Comparison of ENCODE assay signal across 28 mouse cellular contexts in the genomic region with DNA sequence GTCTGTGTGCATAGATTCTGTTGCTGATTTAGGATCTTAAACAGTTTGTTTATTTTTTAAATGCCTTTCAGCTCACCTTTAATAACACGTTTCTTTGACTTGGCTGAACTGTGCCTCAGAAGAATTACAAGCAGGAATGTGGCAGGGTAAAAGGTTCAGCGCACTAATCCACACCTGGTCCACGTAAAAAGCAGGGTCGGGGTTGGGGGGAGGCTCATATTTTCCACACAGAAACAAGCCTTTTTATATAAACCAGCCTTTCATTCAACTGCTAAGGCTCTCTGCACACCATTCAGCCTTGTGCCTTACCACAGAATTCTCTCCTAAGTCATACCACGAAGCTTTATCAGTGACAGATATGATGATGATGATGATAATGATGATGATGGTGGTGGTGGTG.
A peak's percentile ranks its signal among the peaks of the same experiment; 100 is the strongest.
DNase-seq lines count a peak whose midpoint lies in the region; ATAC-seq and TF ChIP-seq lines count a peak whose summit lies in the region.
"Had no signal": no experiment of that assay in that cellular context is flagged by ENCODE, and none has a peak within 500 bp of the region (broad histone marks: within the 10 kb centered on the region; RNA-seq: fewer than 3 reads in every experiment).

No protein-coding gene starts in this region.

- no peak overlapping the region for H3K9ac ChIP-seq in limb, embryonic 11.5 days (ENCODE audit: low read length)
- peak overlapping the region; percentile 47; the same call in 1 of the 2 replicates for H3K9ac ChIP-seq in CH12.LX (ENCODE audit: insufficient read depth, low read depth)
- H3K9ac ChIP-seq in limb, embryonic 12.5 days (replicated peaks) = no peak overlapping the region
- H3K9ac ChIP-seq: embryonic facial prominence, embryonic 12.5 days; embryonic facial prominence, embryonic 15.5 days; forebrain, postnatal 0 days; heart, embryonic 13.5 days; hindbrain, embryonic 14.5 days had no signal

- H3K4me3 ChIP-seq in limb, embryonic 11.5 days (ENCODE audit: low read depth, low read length) = no peak overlapping the region
- no peak overlapping the region for H3K4me3 ChIP-seq in limb, embryonic 10.5 days
- H3K4me3 ChIP-seq in CH12.LX (replicated peaks in 1 of 3; ENCODE audit: low read depth in 2 of 3, low read length in 2 of 3, poor library complexity in 1 of 3) = peak overlapping the region in 1 of 3 experiments; percentile 55
- H3K4me3 ChIP-seq in limb, embryonic 12.5 days (replicated peaks) = no peak overlapping the region
- H3K4me3 ChIP-seq: embryonic facial prominence, embryonic 12.5 days; embryonic facial prominence, embryonic 15.5 days; heart, adult 2 months; heart, embryonic 10.5 days; heart, embryonic 13.5 days had no signal

- no peak for TF ChIP-seq POLR2A in CH12.LX (IDR thresholded peaks at IDR 0.05; ENCODE audit: low read depth, low read length)

- WGBS in limb, embryonic 11.5 days = 27% methylated on average over 5 of the region's 5 CpGs
- 53% methylated on average over 5 of the region's 5 CpGs for WGBS in limb, embryonic 10.5 days
- WGBS in limb, embryonic 12.5 days = 17% methylated on average over 5 of the region's 5 CpGs

- dilution Hi-C loops in CH12.LX (cut with MboI; ENCODE audit: extremely low pct_ligation_motif_present, extremely low pct_unique_long_range_greater_than_20kb, low sequenced_read_pairs) = no loop called here

- no peaks in the 10 kb centered on the region for H3K36me3 ChIP-seq in limb, embryonic 11.5 days (ENCODE audit: control insufficient read depth, insufficient read depth, low read length)
- H3K36me3 ChIP-seq in limb, embryonic 10.5 days = no peaks in the 10 kb centered on the region
- peaks cover 0 to 4% of the 10 kb centered on the region in 2 experiments for H3K36me3 ChIP-seq in CH12.LX (replicated peaks in 1 of 2; ENCODE audit: control insufficient read depth in 1 of 2, insufficient read depth in 1 of 2, low read length in 1 of 2)
- H3K36me3 ChIP-seq in limb, embryonic 12.5 days = no peaks in the 10 kb centered on the region
- H3K36me3 ChIP-seq: embryonic facial prominence, embryonic 12.5 days; embryonic facial prominence, embryonic 15.5 days; heart, embryonic 10.5 days; heart, embryonic 13.5 days had no signal

- peak; percentile 44 for DNase-seq in limb, embryonic 11.5 days (ENCODE audit: low spot score)
- DNase-seq in limb, embryonic 10.5 days (ENCODE audit: low spot score) = no peak
- no peak for DNase-seq in CH12.LX (ENCODE audit: extremely low read depth)
- DNase-seq in adrenal gland, postnatal 4 days (ENCODE audit: low spot score in 2 of 2) = no peak
- DNase-seq: adrenal gland, adult 8-10 months; adrenal gland, postnatal 25 days; B cell, adult 2 months; cerebellum, adult 11 months; cerebellum, adult 8-10 months; cerebellum, postnatal 10 days; cerebellum, postnatal 36 days; embryo, embryonic 11 days; forebrain, postnatal 0 days; gastrocnemius, postnatal 25 days; heart, adult 2 months; heart, postnatal 14 days; heart, postnatal 4 days had no signal

- TF ChIP-seq RAD21 in CH12.LX (IDR thresholded peaks at IDR 0.05; ENCODE audit: low read depth, low read length) = no peak

- TF ChIP-seq EP300 in CH12.LX (IDR thresholded peaks at IDR 0.05; ENCODE audit: low read length) = no peak

- 0 out of 2 replicates have a peak, but pooled peaks have one; percentile 62 for ATAC-seq in limb, embryonic 11.5 days (ENCODE audit: insufficient number of reproducible peaks, low FRiP score, low TSS enrichment, low read depth)
- ATAC-seq in limb, embryonic 12.5 days (ENCODE audit: insufficient number of reproducible peaks, insufficient read depth, low FRiP score, low TSS enrichment, low read depth) = no peak; the same call in 1 of the 2 replicates
- ATAC-seq in granulocyte monocyte progenitor cell, adult 5-6 weeks (replicated peaks; ENCODE audit: poor library complexity, severe bottlenecking) = no peak
- ATAC-seq: forebrain, embryonic 14.5 days; forebrain, postnatal 0 days; hindbrain, postnatal 0 days; inflammation-experienced regulatory T-cells, adult 6 months; intestine, embryonic 16.5 days had no signal

- no peaks in the 10 kb centered on the region; the same call in none of the 2 replicates for H3K79me2 ChIP-seq in CH12.LX (replicated peaks; ENCODE audit: control insufficient read depth, extremely low read depth, insufficient read depth, poor library complexity, severe bottlenecking)

- no peak overlapping the region for H3K4me2 ChIP-seq in limb, embryonic 11.5 days (ENCODE audit: low read depth, severe bottlenecking)
- peak overlapping the region; percentile 73 for H3K4me2 ChIP-seq in CH12.LX (ENCODE audit: insufficient read depth, low read depth, poor library complexity, severe bottlenecking)
- no peak overlapping the region for H3K4me2 ChIP-seq in limb, embryonic 12.5 days
- H3K4me2 ChIP-seq: embryonic facial prominence, embryonic 12.5 days; embryonic facial prominence, embryonic 15.5 days; heart, embryonic 13.5 days; hindbrain, embryonic 14.5 days had no signal

- no peak overlapping the region for H3K27ac ChIP-seq in limb, embryonic 11.5 days (replicated peaks; ENCODE audit: low read depth, low read length)
- H3K27ac ChIP-seq in limb, embryonic 10.5 days = no peak overlapping the region
- peak overlapping the region; percentile 98 for H3K27ac ChIP-seq in CH12.LX (ENCODE audit: insufficient read depth, low read depth)
- H3K27ac ChIP-seq in limb, embryonic 12.5 days = peak overlapping the region; percentile 53; the same call in 1 of the 2 replicates
- H3K27ac ChIP-seq: embryonic facial prominence, embryonic 12.5 days; embryonic facial prominence, embryonic 15.5 days; heart, adult 2 months; heart, embryonic 13.5 days; hindbrain, embryonic 14.5 days; hindbrain, postnatal 0 days had no signal

- H3K27me3 ChIP-seq in limb, embryonic 11.5 days (ENCODE audit: control insufficient read depth, insufficient read depth, low read length) = no peaks in the 10 kb centered on the region
- H3K27me3 ChIP-seq in limb, embryonic 10.5 days (ENCODE audit: low read depth, poor library complexity, severe bottlenecking) = no peaks in the 10 kb centered on the region
- no peaks in the 10 kb centered on the region for H3K27me3 ChIP-seq in CH12.LX (replicated peaks)
- H3K27me3 ChIP-seq in limb, embryonic 12.5 days = no peaks in the 10 kb centered on the region
- H3K27me3 ChIP-seq: embryonic facial prominence, embryonic 12.5 days; heart, embryonic 13.5 days had no signal

- in situ Hi-C loops in CH12.LX (cut with MboI; ENCODE audit: low pct_ligation_motif_present, low pct_unique_long_range_greater_than_20kb, low sequenced_read_pairs) = loop anchor here (10.0 kb wide), 1 partner anchor 182 kb away; no protein-coding TSS in a partner anchor

- H3K4me1 ChIP-seq in limb, embryonic 11.5 days (ENCODE audit: control insufficient read depth, insufficient read depth, low read length) = peaks cover 26% of the 10 kb centered on the region
- H3K4me1 ChIP-seq in limb, embryonic 10.5 days = peaks cover 68% of the 10 kb centered on the region
- H3K4me1 ChIP-seq in CH12.LX (ENCODE audit: control insufficient read depth in 1 of 2, insufficient read depth in 2 of 2) = peaks cover 37 to 72% of the 10 kb centered on the region in 2 experiments
- peaks cover 75% of the 10 kb centered on the region for H3K4me1 ChIP-seq in limb, embryonic 12.5 days (replicated peaks)

- H3K9me3 ChIP-seq in limb, embryonic 11.5 days (ENCODE audit: control insufficient read depth, low read length) = no peaks in the 10 kb centered on the region
- H3K9me3 ChIP-seq in limb, embryonic 10.5 days (replicated peaks) = no peaks in the 10 kb centered on the region
- H3K9me3 ChIP-seq in CH12.LX (replicated peaks; ENCODE audit: low read length) = no peaks in the 10 kb centered on the region
- no peaks in the 10 kb centered on the region for H3K9me3 ChIP-seq in limb, embryonic 12.5 days
- H3K9me3 ChIP-seq: embryonic facial prominence, embryonic 12.5 days; embryonic facial prominence, embryonic 15.5 days; heart, embryonic 10.5 days; heart, embryonic 13.5 days had no signal

- TF ChIP-seq CTCF in CH12.LX (conservative IDR thresholded peaks at IDR 0.05 in 1 of 2, IDR thresholded peaks at IDR 0.05 in 1 of 2; ENCODE audit: low read depth in 2 of 2, low read length in 2 of 2) = no peak

TF ChIP-seq in CH12.LX, 34 proteins besides CTCF, POLR2A, EP300 and RAD21:
- TF ChIP-seq MXI1 (IDR thresholded peaks at IDR 0.05; ENCODE audit: low read depth, low read length) (no peak), UBTF (IDR thresholded peaks at IDR 0.05; ENCODE audit: low read depth, low read length) (no peak), ZNF384 (IDR thresholded peaks at IDR 0.05; ENCODE audit: low read depth, low read length) (no peak), CHD1 (IDR thresholded peaks at IDR 0.05; ENCODE audit: low read depth, low read length) (no peak), TCF12 (IDR thresholded peaks at IDR 0.05; ENCODE audit: low read depth, low read length) (no peak), NRF1 (IDR thresholded peaks at IDR 0.05; ENCODE audit: low read depth, low read length) (no peak), BHLHE40 (IDR thresholded peaks at IDR 0.05; ENCODE audit: low read depth, low read length) (no peak), MAX (IDR thresholded peaks at IDR 0.05; ENCODE audit: low read length) (no peak), JUN (IDR thresholded peaks at IDR 0.05; ENCODE audit: insufficient read depth, low read depth, low read length) (no peak), NELFE (IDR thresholded peaks at IDR 0.05; ENCODE audit: low read depth, low read length) (no peak), ZMIZ1 (IDR thresholded peaks at IDR 0.05; ENCODE audit: low read depth, low read length) (no peak), ETS1 (conservative IDR thresholded peaks at IDR 0.05; ENCODE audit: low read depth, low read length) (no peak), PAX5 (IDR thresholded peaks at IDR 0.05; ENCODE audit: low read length) (no peak), ELF1 (IDR thresholded peaks at IDR 0.05; ENCODE audit: low read depth, low read length) (no peak), USF2 (conservative IDR thresholded peaks at IDR 0.05; ENCODE audit: low read depth, low read length) (no peak), ZKSCAN1 (IDR thresholded peaks at IDR 0.05; ENCODE audit: borderline replicate concordance, low read depth, low read length) (no peak)

Comparison
In these comparisons a context has a peak if more than half of its experiments do, and no peak if none do; other contexts are left out.
1. H3K27ac ChIP-seq: peak in CH12.LX (single experiment) and limb, embryonic 12.5 days (single experiment); none in limb, embryonic 11.5 days (single experiment) and limb, embryonic 10.5 days (single experiment).